Mouse (Mus musculus): ENCODE data around the gene Cfap20. TPM values are rescaled to one million over a fixed set of nuclear protein-coding genes. Genes with fewer than 3 reads are reported as not detected.

The Cfap20 gene
- polyA plus RNA-seq, 1 experiment from 2014 or later = 148 TPM

DNA sequence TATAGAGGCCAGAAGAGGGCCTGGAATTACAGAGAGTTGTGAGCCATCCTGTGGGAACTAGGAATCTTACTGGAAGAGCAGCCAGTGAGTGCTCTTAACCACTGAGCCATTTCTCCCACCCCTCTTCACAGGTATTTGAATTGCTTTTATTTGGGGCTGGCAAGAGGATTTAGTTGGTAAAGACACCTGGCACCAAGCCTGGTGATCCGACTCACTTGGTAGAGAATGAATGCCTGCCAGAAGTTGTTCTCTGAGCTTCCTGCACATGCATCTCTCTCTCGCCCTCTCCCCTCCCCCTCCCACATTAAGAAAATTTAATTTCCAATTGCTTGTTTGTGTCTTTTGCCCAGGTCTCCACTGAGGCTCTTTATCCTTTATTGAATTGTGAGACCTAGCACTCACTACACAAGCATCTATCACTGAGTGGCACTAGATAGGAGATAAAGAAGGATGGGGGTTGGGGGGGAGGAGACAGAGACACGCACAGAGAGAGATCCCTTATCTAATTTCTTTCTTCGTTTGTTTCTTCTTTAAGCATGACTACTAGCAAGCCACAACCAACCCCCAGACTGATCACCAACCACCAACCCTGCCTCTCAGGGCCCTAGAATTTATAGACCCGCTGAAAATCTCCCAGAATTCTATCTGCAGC, 2.8 kb upstream of the Cfap20 start:
- no peak for ATAC-seq (ENCODE audit: insufficient number of reproducible peaks, insufficient read depth, low FRiP score, low TSS enrichment)
- H3K27ac ChIP-seq = no peak overlapping the region
- H3K27me3 ChIP-seq = no peaks in the 10 kb centered on the region
- peaks cover 13% of the 10 kb centered on the region for H3K4me1 ChIP-seq
- no peak overlapping the region for H3K9ac ChIP-seq
- no peaks in the 10 kb centered on the region for H3K36me3 ChIP-seq
- H3K9me3 ChIP-seq = no peaks in the 10 kb centered on the region
- WGBS = 65% methylated on average over 5 of the region's 5 CpGs
- no peak overlapping the region for H3K4me2 ChIP-seq (replicated peaks)
- no peak overlapping the region for H3K4me3 ChIP-seq

DNA sequence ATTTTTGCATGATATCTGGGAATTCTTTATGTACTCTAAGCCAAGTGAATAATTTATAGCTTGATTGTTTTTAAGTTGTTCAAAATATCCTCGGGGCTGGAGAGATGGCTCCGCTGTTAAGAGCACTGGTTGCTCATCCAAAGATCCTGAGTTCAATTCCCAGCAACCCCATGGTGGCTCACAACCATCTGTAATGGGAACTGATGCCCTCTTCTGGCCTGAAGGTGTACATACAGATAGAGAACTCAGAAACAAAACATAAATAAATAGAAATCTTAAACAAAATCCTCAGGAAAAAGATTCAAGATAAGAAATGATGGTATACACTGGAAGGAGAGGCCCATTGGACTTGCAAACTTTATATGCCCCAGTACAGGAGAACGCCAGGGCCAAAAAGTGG, 1.3 kb upstream of the Cfap20 start:
- WGBS = 86% methylated on average over 3 of the region's 3 CpGs
- H3K27ac ChIP-seq = no peak overlapping the region
- H3K36me3 ChIP-seq = no peaks in the 10 kb centered on the region
- H3K4me3 ChIP-seq = no peak overlapping the region
- no peaks in the 10 kb centered on the region for H3K9me3 ChIP-seq
- H3K9ac ChIP-seq = no peak overlapping the region
- no peaks in the 10 kb centered on the region for H3K27me3 ChIP-seq
- peaks cover 21% of the 10 kb centered on the region for H3K4me1 ChIP-seq
- H3K4me2 ChIP-seq (replicated peaks) = no peak overlapping the region
- no peak for ATAC-seq (ENCODE audit: insufficient number of reproducible peaks, insufficient read depth, low FRiP score, low TSS enrichment)

DNA sequence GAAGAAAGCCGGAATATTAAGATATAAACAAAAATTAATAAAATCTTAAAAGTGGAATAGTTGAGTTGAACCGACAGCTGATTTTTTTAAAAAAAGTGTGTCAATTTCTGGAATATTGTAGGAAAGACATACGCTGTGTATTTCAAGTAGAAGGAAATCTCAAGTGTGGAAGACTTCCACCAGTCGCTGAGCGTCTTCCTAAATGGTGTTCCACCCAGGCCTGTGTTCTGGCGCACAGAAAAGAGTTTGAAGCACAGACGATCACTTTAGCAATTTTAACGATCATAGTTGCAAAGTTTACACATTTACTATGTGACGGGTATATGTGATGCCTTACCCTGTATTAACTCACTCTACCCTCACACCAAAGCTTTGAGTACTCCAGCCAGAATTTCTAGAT, 802 bp upstream of the Cfap20 start:
- Histone ChIP-seq H3K36me3 (no peaks in the 10 kb centered on the region), H3K4me1 (peaks cover 21% of the 10 kb centered on the region), H3K9me3 (no peaks in the 10 kb centered on the region), H3K27me3 (no peaks in the 10 kb centered on the region), H3K4me3 (no peak overlapping the region), H3K9ac (no peak overlapping the region), H3K27ac (no peak overlapping the region), H3K4me2 (replicated peaks) (no peak overlapping the region)
- no peak for ATAC-seq (ENCODE audit: insufficient number of reproducible peaks, insufficient read depth, low FRiP score, low TSS enrichment)
- 94% methylated on average over 9 of the region's 9 CpGs for WGBS

DNA sequence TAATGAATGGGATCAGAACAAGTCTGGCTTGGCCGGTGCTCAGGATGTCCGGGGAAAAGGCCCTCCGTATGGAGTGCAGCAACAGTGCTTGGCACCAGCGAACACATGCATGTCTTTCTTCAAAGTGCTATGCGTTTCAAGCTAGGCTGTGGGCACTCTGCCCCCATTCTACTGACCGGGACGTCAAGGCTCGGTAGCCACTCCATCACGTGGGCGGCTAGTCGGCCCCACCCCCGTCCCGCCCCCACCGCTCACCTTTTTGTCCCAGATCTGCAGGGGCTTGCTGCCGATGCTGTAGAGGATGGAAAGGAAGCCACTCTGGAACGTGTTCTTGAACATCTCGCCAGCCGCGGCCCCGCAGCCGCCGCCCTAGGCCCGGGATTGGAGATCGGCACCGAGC, 436 bp downstream of the Cfap20 start:
- WGBS = under 1% methylated on average over 25 of the region's 25 CpGs
- Histone ChIP-seq H3K27me3 (no peaks in the 10 kb centered on the region), H3K4me2 (replicated peaks) (peak overlapping the region; percentile 89), H3K9ac (peak overlapping the region; percentile 91), H3K4me3 (peak overlapping the region; percentile 87), H3K9me3 (no peaks in the 10 kb centered on the region), H3K27ac (peak overlapping the region; percentile 88), H3K4me1 (peaks cover 31% of the 10 kb centered on the region), H3K36me3 (no peaks in the 10 kb centered on the region)
- no peak for ATAC-seq (ENCODE audit: insufficient number of reproducible peaks, insufficient read depth, low FRiP score, low TSS enrichment)

DNA sequence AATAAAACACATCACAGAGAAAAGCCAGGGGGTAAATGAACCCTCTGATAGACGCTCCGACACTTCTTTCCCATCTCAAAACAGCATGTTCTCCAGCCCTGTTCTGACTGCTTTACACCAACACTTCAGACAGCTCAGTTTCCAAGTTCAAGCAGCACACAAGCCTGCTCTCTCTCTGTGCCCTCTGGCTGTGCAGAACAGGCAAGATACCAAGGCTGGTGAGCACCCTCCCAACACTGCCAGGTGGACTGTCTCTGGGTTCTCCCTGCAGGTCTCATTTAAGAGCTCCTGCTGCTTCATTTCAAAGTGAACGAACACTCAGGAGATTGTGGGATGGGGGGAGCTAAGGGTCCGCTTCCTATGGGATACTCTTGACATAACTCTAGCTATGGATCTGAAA, 1.5 kb downstream of the Cfap20 start:
- WGBS = 72% methylated on average over 4 of the region's 4 CpGs
- H3K36me3 ChIP-seq = no peaks in the 10 kb centered on the region
- H3K27me3 ChIP-seq = no peaks in the 10 kb centered on the region

DNA sequence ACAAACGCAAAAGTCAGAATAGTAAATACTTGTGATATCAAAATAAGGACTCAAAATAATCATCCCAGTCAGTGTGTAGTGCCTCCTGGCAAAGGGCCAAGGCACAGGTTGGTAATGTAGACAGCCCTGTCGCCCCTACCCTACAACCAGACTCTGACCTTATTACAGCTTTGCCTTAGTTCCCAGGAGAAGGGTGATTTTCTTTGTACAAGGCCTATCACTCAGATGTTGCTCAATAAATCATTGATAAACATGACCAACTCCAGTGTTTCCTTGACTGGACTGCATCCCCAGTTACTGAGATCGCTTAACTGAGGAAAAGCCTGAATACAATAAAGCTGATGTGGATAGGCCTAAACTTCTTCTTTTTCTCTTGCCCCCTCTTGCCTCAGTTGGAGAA, 2.2 kb downstream of the Cfap20 start:
- 87% methylated on average over 3 of the region's 3 CpGs for WGBS

More for the DNA sequence above, 1.5 kb downstream of the Cfap20 start:
- peak overlapping the region; percentile 89 for H3K4me2 ChIP-seq (replicated peaks)
- peak overlapping the region; percentile 91; the same call in 1 of the 2 replicates for H3K9ac ChIP-seq
- peak overlapping the region; percentile 87 for H3K4me3 ChIP-seq
- H3K4me1 ChIP-seq = peaks cover 39% of the 10 kb centered on the region
- ATAC-seq (ENCODE audit: insufficient number of reproducible peaks, insufficient read depth, low FRiP score, low TSS enrichment) = no peak
- no peaks in the 10 kb centered on the region for H3K9me3 ChIP-seq
- H3K27ac ChIP-seq = no peak overlapping the region

DNA sequence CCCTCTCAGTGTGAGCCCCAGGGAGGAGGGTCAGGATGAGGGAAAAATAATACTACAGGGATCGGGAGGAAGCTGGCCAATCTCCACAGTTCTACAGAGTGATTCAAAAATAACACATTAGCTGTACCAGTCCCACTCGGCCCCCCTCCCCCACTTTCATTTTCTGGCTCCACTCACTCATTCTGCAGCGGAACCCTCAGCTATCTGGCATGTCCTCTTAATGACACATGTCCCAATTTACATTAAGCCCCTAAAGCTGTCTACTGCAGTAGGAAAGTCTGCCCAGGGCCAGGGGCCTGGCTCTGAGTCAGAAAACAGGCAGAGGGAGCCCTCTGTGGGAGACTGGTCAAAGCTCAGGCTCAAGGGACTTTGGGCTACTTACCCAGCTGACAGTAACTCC, 4.7 kb downstream of the Cfap20 start:
- H3K27me3 ChIP-seq = no peaks in the 10 kb centered on the region
- no peaks in the 10 kb centered on the region for H3K36me3 ChIP-seq
- peak overlapping the region; percentile 35; the same call in 1 of the 2 replicates for H3K4me2 ChIP-seq (replicated peaks)
- H3K9ac ChIP-seq = no peak overlapping the region
- H3K9me3 ChIP-seq = no peaks in the 10 kb centered on the region
- ATAC-seq (ENCODE audit: insufficient number of reproducible peaks, insufficient read depth, low FRiP score, low TSS enrichment) = peak; percentile 19
- no peak overlapping the region for H3K4me3 ChIP-seq
- peak overlapping the region; percentile 63; the same call in 1 of the 2 replicates for H3K27ac ChIP-seq
- 18% methylated on average over 3 of the region's 3 CpGs for WGBS
- peaks cover 55% of the 10 kb centered on the region for H3K4me1 ChIP-seq

More for the DNA sequence above, 2.2 kb downstream of the Cfap20 start:
- no peak for ATAC-seq (ENCODE audit: insufficient number of reproducible peaks, insufficient read depth, low FRiP score, low TSS enrichment)
- Histone ChIP-seq H3K4me1 (peaks cover 45% of the 10 kb centered on the region), H3K9me3 (no peaks in the 10 kb centered on the region), H3K4me2 (replicated peaks) (peak overlapping the region; percentile 89; the same call in 1 of the 2 replicates), H3K27me3 (no peaks in the 10 kb centered on the region), H3K36me3 (no peaks in the 10 kb centered on the region), H3K9ac (no peak overlapping the region), H3K4me3 (no peak overlapping the region), H3K27ac (no peak overlapping the region)

DNA sequence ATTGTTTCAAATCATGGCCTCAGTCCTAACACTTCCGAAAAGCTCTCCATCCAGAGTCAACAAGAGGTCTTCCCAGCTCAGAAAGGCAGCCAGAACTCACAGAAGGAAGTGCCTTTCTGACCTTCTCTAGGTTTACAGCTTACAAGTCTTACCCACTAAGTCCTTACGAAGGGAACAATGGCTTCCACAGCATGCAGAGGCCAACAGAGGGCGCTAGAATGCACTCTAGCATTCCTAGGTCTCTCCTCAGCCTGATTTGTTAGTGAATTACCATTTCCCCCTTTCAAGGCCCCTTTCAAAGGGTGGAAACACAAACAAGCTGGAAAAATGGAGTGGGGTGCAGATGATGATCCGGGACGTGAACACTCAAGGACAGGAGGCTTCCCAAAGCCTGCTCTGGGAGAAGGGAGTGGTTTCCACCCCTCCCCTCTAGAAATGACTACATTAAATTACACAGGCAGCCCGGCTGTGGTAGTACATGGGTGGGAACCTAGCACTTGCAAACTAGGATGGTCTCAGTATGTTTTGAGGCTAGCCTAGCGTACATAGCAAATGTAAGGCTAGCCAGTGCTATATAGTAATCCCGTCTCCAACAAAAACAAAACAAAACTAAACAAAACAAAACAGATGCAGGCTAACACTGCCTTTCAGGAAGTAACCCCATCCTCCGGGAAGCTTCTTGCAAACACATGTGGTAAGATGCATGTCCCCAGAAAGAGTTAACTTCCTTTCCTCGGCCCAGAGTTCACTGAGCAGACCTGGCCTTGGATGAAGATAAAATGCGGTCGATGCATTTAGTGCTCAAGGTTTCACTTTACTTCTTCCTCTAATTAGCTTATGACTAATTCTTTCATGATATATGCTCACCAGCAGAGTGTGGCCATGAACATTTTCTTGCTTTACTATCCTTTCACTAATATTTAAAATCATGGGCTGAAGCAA, 6.8 kb downstream of the Cfap20 start:
- Histone ChIP-seq H3K4me3 (no peak overlapping the region), H3K4me2 (replicated peaks) (peak overlapping the region; percentile 14; the same call in 1 of the 2 replicates), H3K9me3 (no peaks in the 10 kb centered on the region), H3K9ac (no peak overlapping the region), H3K36me3 (peaks cover 5% of the 10 kb centered on the region; the same call in 1 of the 2 replicates), H3K4me1 (peaks cover 46% of the 10 kb centered on the region), H3K27ac (peak overlapping the region; percentile 73), H3K27me3 (no peaks in the 10 kb centered on the region)
- 0 out of 2 replicates have a peak, but pooled peaks have one; percentile 17 for ATAC-seq (ENCODE audit: insufficient number of reproducible peaks, insufficient read depth, low FRiP score, low TSS enrichment)
- WGBS = 33% methylated on average over 12 of the region's 12 CpGs

DNA sequence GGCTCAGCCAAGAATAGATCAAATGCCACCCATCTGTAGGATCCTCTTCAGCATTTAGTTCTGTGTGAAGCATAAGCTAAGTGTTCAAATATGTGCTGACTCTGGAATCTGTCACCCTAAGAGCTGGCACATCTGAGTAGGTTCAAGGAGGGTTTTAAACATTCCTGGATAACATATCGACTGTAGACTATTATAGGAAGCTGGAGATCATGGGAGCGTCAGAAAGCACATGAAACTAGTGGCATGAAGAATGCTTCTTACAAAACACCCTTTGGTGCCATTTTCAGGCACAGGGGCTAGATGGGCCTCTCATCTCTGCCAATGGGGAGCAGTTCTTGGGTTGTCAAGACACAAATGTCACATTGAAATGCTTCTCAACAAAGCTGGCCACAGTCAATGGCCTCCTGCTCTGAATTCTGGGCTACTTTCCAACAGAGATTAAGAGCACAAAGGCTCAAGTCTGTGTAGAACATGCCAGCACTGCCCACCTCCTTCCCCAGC, 7.8 kb downstream of the Cfap20 start:
- Histone ChIP-seq H3K4me3 (no peak overlapping the region), H3K36me3 (peaks cover 16% of the 10 kb centered on the region), H3K4me2 (replicated peaks) (no peak overlapping the region), H3K27me3 (no peaks in the 10 kb centered on the region), H3K9me3 (no peaks in the 10 kb centered on the region), H3K27ac (peak overlapping the region; percentile 48), H3K4me1 (peaks cover 35% of the 10 kb centered on the region), H3K9ac (no peak overlapping the region)
- 72% methylated on average over 2 of the region's 2 CpGs for WGBS
- ATAC-seq (ENCODE audit: insufficient number of reproducible peaks, insufficient read depth, low FRiP score, low TSS enrichment) = no peak

DNA sequence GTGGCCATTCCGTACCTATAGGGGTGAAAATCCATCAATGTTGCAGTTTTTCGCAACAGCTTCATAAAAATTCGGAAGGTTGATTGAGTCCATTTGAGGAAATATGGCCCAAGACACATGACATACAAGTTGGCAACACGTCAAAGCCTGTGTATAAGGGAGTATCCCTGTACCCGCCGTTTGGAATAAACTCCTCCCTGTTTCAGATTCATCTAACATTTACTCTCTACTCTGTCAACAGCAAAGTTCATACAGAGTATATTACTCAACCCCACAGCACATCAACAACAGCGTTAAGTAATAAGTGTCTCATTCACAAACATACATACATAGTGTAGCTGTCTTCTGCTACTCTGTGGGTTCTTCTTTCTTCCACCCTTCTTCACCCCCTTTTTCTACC, 10.0 kb downstream of the Cfap20 start:
- ATAC-seq (ENCODE audit: insufficient number of reproducible peaks, insufficient read depth, low FRiP score, low TSS enrichment) = no peak
- H3K4me3 ChIP-seq = no peak overlapping the region
- H3K4me1 ChIP-seq = peaks cover 29% of the 10 kb centered on the region
- 92% methylated on average over 7 of the region's 7 CpGs for WGBS
- no peak overlapping the region for H3K9ac ChIP-seq
- peaks cover 36% of the 10 kb centered on the region for H3K36me3 ChIP-seq
- no peaks in the 10 kb centered on the region for H3K27me3 ChIP-seq
- H3K4me2 ChIP-seq (replicated peaks) = no peak overlapping the region
- no peaks in the 10 kb centered on the region for H3K9me3 ChIP-seq
- no peak overlapping the region for H3K27ac ChIP-seq

DNA sequence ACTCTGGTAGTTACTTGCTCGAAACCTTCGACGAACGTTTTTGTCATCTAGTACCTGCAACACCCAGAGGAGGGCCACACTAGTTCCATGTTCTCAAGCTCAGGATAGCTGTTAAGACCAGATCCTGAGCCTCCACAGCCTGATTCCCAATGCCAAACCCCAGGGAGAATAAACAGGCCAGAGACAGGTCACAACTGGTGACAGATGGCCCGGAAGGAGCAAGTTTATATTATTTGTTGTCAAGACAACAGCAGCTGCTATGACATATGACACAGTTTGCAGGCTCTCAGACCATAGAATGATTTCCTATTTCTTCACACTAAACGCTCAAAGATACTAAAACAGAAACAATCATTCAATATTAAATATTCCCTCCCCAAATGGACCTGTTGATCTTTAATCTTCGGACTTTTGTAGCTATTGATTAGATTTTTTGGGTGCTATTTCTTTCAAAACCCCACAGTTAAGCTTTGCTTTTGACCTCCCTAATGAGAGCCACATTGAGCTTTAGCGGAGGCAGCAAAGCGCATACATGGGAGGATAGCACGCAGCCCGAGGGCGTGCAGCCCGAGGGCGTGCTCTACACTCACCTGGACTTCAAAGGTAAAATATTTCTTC, 12.4 kb downstream of the Cfap20 start:
- WGBS = 89% methylated on average over 14 of the region's 14 CpGs
- Histone ChIP-seq H3K27ac (no peak overlapping the region), H3K9ac (no peak overlapping the region), H3K4me1 (peaks cover 8% of the 10 kb centered on the region; the same call in 1 of the 2 replicates), H3K36me3 (peaks cover 44% of the 10 kb centered on the region), H3K4me3 (no peak overlapping the region), H3K9me3 (no peaks in the 10 kb centered on the region), H3K4me2 (replicated peaks) (no peak overlapping the region), H3K27me3 (no peaks in the 10 kb centered on the region)
- ATAC-seq (ENCODE audit: insufficient number of reproducible peaks, insufficient read depth, low FRiP score, low TSS enrichment) = no peak
